Mouse (Mus musculus) testis, adult 2 months (tissue): ENCODE measurements around the gene Bmper.

Source experiments
- CTCF ChIP-seq: fragments of 200-500 bp; IDR thresholded peaks from 2 replicates; pipeline ENCODE4 v1.5.1; 2012; ENCODE audit warnings: low read depth, mild to moderate bottlenecking, inconsistent platforms, low read length, moderate library complexity; ENCODE audit not compliant: control insufficient read depth, insufficient read depth, insufficient replicate concordance
- POLR2A ChIP-seq: fragments of 200-500 bp; IDR thresholded peaks from 2 replicates; pipeline ENCODE4 v1.6.1; 2012; ENCODE audit warnings: low read depth, mild to moderate bottlenecking, inconsistent platforms, low read length, moderate library complexity; ENCODE audit not compliant: control insufficient read depth

GRCm38 (mm10) chr9:23378731-23379170 lies 155.9 kb downstream of the Bmper start:
- TF ChIP-seq CTCF (no peak), POLR2A (no peak)
